In genomic region chr12:8641425-8641735, GRCm38 (mm10) we compare ENCODE assay signal across 8 mouse cellular contexts. TPM values are rescaled to one million over a fixed set of nuclear protein-coding genes. Genes with fewer than 3 reads are reported as not detected.
DNase-seq lines count a peak whose midpoint lies in the region; ATAC-seq and TF ChIP-seq lines count a peak whose summit lies in the region.

No protein-coding gene starts in this region.

- intact Hi-C loops in gastrocnemius, adult 2 months (cut with DNase I), result loop anchor here (2.0 kb wide), 1 partner anchor 31 kb away; no protein-coding TSS in a partner anchor

- H3K79me2 ChIP-seq in C2C12 (ENCODE audit: control insufficient read depth, insufficient read depth), result peaks cover 22% of the 10 kb centered on the region

- peaks cover 13% of the 10 kb centered on the region for H3K4me1 ChIP-seq in forebrain, embryonic 10.5 days
- H3K4me1 ChIP-seq in limb, embryonic 11.5 days (ENCODE audit: control insufficient read depth, insufficient read depth, low read length), result no peaks in the 10 kb centered on the region
- no peaks in the 10 kb centered on the region for H3K4me1 ChIP-seq in stomach, embryonic 14.5 days (ENCODE audit: control insufficient read depth, insufficient read depth, low read length)

- ATAC-seq in limb, embryonic 11.5 days (ENCODE audit: insufficient number of reproducible peaks, low FRiP score, low TSS enrichment, low read depth), result 0 out of 2 replicates have a peak, but pooled peaks have one; percentile 32
- peak; percentile 29; the same call in 1 of the 2 replicates for ATAC-seq in stomach, embryonic 14.5 days (ENCODE audit: insufficient number of reproducible peaks, insufficient read depth, low FRiP score, low read depth)

- H3K9me3 ChIP-seq in forebrain, embryonic 10.5 days, result no peaks in the 10 kb centered on the region
- no peaks in the 10 kb centered on the region for H3K9me3 ChIP-seq in limb, embryonic 11.5 days (ENCODE audit: control insufficient read depth, low read length)
- no peaks in the 10 kb centered on the region for H3K9me3 ChIP-seq in stomach, embryonic 14.5 days (ENCODE audit: control insufficient read depth, low read depth, low read length)

- peak overlapping the region; percentile 100 for H3K27ac ChIP-seq in gastrocnemius, adult 2 months
- H3K27ac ChIP-seq in forebrain, embryonic 10.5 days, result peak overlapping the region; percentile 99
- H3K27ac ChIP-seq in limb, embryonic 11.5 days (replicated peaks; ENCODE audit: low read depth, low read length), result no peak overlapping the region
- no peak overlapping the region for H3K27ac ChIP-seq in stomach, embryonic 14.5 days (ENCODE audit: low read length)

- H3ac ChIP-seq in C2C12 (ENCODE audit: control insufficient read depth, insufficient read length, low read depth), result peak overlapping the region; percentile 24

- no peaks in the 10 kb centered on the region for H3K36me3 ChIP-seq in C2C12 (ENCODE audit: control insufficient read depth, insufficient read depth)
- no peaks in the 10 kb centered on the region for H3K36me3 ChIP-seq in forebrain, embryonic 10.5 days (replicated peaks)
- H3K36me3 ChIP-seq in limb, embryonic 11.5 days (ENCODE audit: control insufficient read depth, insufficient read depth, low read length), result no peaks in the 10 kb centered on the region; the same call in 1 of the 2 replicates
- H3K36me3 ChIP-seq in stomach, embryonic 14.5 days (ENCODE audit: control insufficient read depth, insufficient read depth, low read length), result no peaks in the 10 kb centered on the region

- peak overlapping the region; percentile 96 for H3K4me3 ChIP-seq in gastrocnemius, adult 2 months
- peak overlapping the region; percentile 71 for H3K4me3 ChIP-seq in C2C12 (ENCODE audit: insufficient read depth, poor library complexity, severe bottlenecking)
- peak overlapping the region; percentile 76 for H3K4me3 ChIP-seq in forebrain, embryonic 10.5 days
- peak overlapping the region; percentile 78 for H3K4me3 ChIP-seq in limb, embryonic 11.5 days (ENCODE audit: low read depth, low read length)
- peak overlapping the region; percentile 50 for H3K4me3 ChIP-seq in stomach, embryonic 14.5 days (ENCODE audit: low read depth, low read length)

- H3K79me3 ChIP-seq in C2C12 (ENCODE audit: low read depth), result peaks cover 3% of the 10 kb centered on the region

- WGBS in forebrain, embryonic 10.5 days, result 8% methylated on average over 10 of the region's 10 CpGs
- WGBS in limb, embryonic 11.5 days, result 7% methylated on average over 10 of the region's 10 CpGs
- 6% methylated on average over 10 of the region's 10 CpGs for WGBS in stomach, embryonic 14.5 days

- H3K4me2 ChIP-seq in limb, embryonic 11.5 days (ENCODE audit: low read depth, severe bottlenecking), result peak overlapping the region; percentile 45
- H3K4me2 ChIP-seq in stomach, embryonic 14.5 days (replicated peaks; ENCODE audit: low read depth, low read length), result peak overlapping the region; percentile 66

- H3K27me3 ChIP-seq in C2C12 (ENCODE audit: control insufficient read depth, insufficient read depth, insufficient read length), result no peaks in the 10 kb centered on the region
- no peaks in the 10 kb centered on the region for H3K27me3 ChIP-seq in forebrain, embryonic 10.5 days (ENCODE audit: poor library complexity, severe bottlenecking)
- no peaks in the 10 kb centered on the region for H3K27me3 ChIP-seq in limb, embryonic 11.5 days (ENCODE audit: control insufficient read depth, insufficient read depth, low read length)
- no peaks in the 10 kb centered on the region for H3K27me3 ChIP-seq in stomach, embryonic 14.5 days (ENCODE audit: control insufficient read depth, insufficient read depth, low read length)

- peak overlapping the region; percentile 95 for H3K9ac ChIP-seq in limb, embryonic 11.5 days (ENCODE audit: low read length)
- H3K9ac ChIP-seq in stomach, embryonic 14.5 days (replicated peaks; ENCODE audit: low read depth, low read length), result peak overlapping the region; percentile 63; the same call in 1 of the 2 replicates

- no peak for DNase-seq in gastrocnemius, adult 2 months
- no peak for DNase-seq in gastrocnemius, adult 18-20 months (ENCODE audit: low spot score)
- DNase-seq in forebrain, embryonic 10.5 days (ENCODE audit: extremely low spot score, low spot score), result no peak
- DNase-seq in limb, embryonic 11.5 days (ENCODE audit: low spot score), result peak; percentile 52
- DNase-seq in layer of hippocampus, adult 11-12 months (ENCODE audit: low spot score), result no peak
- DNase-seq in Muller cell, postnatal 12 days (ENCODE audit: inconsistent ontology term), result no peak

- TF ChIP-seq CTCF in gastrocnemius, adult 2 months (IDR thresholded peaks at IDR 0.05), result no peak
- TF ChIP-seq CTCF in C2C12 (IDR thresholded peaks at IDR 0.05; ENCODE audit: control insufficient read depth, insufficient read depth, insufficient read length), result no peak

TF ChIP-seq in C2C12, 6 proteins besides CTCF, POLR2A, EP300 and RAD21:
- TF ChIP-seq MYOD1 (IDR thresholded peaks at IDR 0.05; ENCODE audit: control insufficient read depth, insufficient read length, low read depth), result no peak
- no peak for TF ChIP-seq FOSL1 (IDR thresholded peaks at IDR 0.05; ENCODE audit: insufficient read depth, low read length, poor library complexity, severe bottlenecking)
- no peak for TF ChIP-seq MAX (IDR thresholded peaks at IDR 0.05)
- no peak for TF ChIP-seq MYOG (IDR thresholded peaks at IDR 0.05; ENCODE audit: control insufficient read depth, extremely low read depth, insufficient read length)
- no peak for TF ChIP-seq CEBPB (IDR thresholded peaks at IDR 0.05; ENCODE audit: low read depth)
- no peak for TF ChIP-seq USF1 (IDR thresholded peaks at IDR 0.05; ENCODE audit: low read depth)

RNA-seq across cellular contexts. Expression of gene Pum2, which starts 32.6 kb away (rescaled TPM):
- total RNA-seq in gastrocnemius, adult 2 months (2021), result 10 to 100 TPM; 83.1 to 83.6 TPM
- total RNA-seq in gastrocnemius, adult 18-20 months (2021), result 10 to 100 TPM; 76.3 to 92.5 TPM
- polyA plus RNA-seq in C2C12 (2012; fragmentation: generic; extraction: Trizol), result 19.9 TPM
- 76.2 and 80.0 TPM in 2 replicates for polyA plus RNA-seq in forebrain, embryonic 10.5 days (2016; fragmentation: Nextera tagmentation; extraction: Ambion mirVana)
- 73.6 and 73.7 TPM in 2 replicates for polyA plus RNA-seq in limb, embryonic 11.5 days (2014; fragmentation: Nextera tagmentation; extraction: Ambion mirVana)
- polyA plus RNA-seq in stomach, embryonic 14.5 days (2014; fragmentation: Nextera tagmentation; extraction: Ambion mirVana), result 65.8 and 69.2 TPM in 2 replicates

RNA-seq across cellular contexts. Expression of gene Slc7a15, which starts 42.5 kb away (rescaled TPM):
- not detected for total RNA-seq in gastrocnemius, adult 2 months (2021)
- total RNA-seq in gastrocnemius, adult 18-20 months (2021), result not detected
- polyA plus RNA-seq in C2C12 (2012; fragmentation: generic; extraction: Trizol), result not detected
- polyA plus RNA-seq in forebrain, embryonic 10.5 days (2016; fragmentation: Nextera tagmentation; extraction: Ambion mirVana), result not detected in 2 replicates
- not detected in 2 replicates for polyA plus RNA-seq in limb, embryonic 11.5 days (2014; fragmentation: Nextera tagmentation; extraction: Ambion mirVana)
- not detected in 2 replicates for polyA plus RNA-seq in stomach, embryonic 14.5 days (2014; fragmentation: Nextera tagmentation; extraction: Ambion mirVana)

Comparison
In these comparisons a context has a peak if more than half of its experiments do, and no peak if none do; other contexts are left out.
1. H3K27ac ChIP-seq: peak in gastrocnemius, adult 2 months (single experiment) and forebrain, embryonic 10.5 days (single experiment); none in limb, embryonic 11.5 days (single experiment) and stomach, embryonic 14.5 days (single experiment).
2. Peak in every context shown above with its lines, with median percentiles within 50 percentile points of each other: H3K4me3 ChIP-seq.